Mouse (Mus musculus): Measurements from ENCODE around the gene Mitf.

Gene Mitf

DNA sequence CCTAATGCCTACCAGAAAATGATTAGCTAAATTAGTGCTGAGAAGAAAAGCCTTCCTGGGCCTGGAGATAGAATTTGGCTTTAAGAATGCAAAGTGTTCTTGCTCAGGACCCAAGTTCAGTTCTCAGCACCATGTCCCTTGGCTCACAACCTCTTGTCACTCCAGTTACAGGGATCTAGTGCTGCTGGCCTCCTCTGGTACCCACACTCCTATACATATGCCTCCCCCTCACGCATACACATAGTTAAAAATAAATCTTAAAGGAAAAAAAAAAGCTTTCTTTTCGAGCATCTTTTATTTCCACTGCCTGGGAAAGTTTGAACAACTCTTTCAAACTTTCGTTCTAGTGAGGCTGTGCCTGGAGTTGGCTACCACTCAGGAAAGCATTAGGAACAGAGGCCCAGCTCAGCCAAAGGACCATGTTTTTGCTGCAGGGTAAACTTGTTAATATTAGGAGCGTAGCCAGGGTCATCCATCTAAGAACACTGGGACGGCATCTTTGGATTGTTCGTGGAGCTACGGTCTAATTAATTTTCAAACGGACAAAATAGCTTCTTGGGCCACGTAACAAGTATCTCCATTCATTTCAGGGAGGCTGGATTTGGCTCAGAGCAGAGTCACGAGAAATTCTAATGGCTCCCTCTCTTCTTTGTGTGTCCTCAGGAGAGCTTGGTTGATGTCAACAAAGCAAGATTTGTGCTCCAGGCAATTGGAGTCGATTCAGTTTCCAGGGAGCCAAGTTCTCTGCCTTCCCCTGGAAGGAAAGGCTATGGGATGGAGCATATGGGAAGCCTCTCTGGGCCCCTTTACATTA, 239.7 kb downstream of the Mitf start:
- DNase-seq (ENCODE audit: low spot score in 2 of 2), result no peak

DNA sequence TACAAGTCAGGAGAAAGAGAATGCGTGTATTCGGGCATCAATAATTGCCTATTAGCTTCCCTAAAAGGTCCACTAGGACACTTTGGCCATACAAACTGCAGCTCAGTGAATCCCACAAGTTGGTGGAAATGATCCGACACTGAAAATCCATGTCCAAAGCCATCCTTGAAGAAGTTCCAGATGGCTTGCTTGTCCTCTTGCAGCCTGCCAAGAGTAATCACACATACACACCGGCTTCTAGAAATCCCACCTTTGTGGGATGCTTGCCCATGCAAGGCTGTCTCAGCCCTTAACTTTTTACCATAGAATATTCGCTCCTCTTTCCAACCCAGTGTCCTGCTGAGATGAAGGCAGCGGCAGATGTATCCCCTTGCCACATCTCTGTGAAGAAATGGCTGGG, 240.9 kb downstream of the Mitf start:
- no peak for DNase-seq (ENCODE audit: low spot score in 2 of 2)

DNA sequence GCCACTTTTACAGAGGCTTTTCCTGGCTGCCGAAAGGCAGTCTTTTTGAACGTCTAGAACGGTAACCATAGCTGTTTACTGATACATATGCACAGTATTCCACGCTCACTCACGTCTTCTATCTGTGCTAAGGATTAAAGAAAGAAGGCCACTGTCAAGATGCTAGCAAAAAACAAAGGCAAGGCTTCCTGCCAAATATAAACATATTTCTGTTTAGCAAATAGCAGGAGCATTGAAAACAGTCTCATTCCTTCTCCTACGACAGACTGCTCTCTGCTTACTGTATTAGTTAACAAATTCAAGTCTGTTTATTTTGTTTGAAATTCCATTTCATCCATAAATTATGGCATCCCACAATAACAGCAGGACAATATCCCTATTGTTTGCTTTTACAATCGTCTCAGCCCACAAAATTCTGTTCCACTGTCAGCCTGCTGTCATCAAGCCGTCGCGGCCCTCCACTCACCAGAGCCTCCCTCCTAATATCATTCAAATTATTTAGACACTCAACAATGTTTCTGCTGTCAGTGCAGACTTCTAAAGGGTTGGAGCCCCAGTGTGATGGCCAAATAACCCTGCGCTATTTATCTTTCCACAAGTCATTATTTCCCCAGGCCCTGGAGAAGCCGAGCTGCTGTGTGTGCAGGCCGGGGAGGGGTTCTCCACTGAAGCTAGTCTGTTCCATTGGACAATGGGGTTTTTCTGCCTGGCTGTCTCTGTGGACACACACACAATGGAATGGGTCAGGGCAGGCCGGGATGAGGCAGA, 242.0 kb downstream of the Mitf start:
- no peak for DNase-seq (ENCODE audit: low spot score in 2 of 2)

DNA sequence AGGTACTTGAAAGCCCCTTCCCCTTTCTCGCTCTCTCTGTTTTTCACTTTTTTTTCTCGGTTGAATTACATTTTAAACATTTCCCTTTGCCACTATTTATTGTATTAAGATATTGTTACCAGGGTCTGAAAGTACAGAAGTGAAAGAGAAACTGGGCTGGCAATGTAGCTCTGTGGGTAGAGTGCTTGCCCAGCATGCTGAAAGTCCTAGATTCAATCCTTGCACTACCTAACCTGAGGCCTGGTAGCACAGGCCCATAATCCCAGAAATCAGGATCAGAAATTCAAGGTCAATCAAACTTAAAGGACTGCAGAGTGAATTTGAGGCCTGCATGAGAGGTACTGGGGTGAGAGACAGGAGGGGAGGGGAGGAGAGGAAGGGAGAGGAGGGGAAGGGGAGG, 242.7 kb downstream of the Mitf start:
- no peak for DNase-seq (ENCODE audit: low spot score in 2 of 2)

DNA sequence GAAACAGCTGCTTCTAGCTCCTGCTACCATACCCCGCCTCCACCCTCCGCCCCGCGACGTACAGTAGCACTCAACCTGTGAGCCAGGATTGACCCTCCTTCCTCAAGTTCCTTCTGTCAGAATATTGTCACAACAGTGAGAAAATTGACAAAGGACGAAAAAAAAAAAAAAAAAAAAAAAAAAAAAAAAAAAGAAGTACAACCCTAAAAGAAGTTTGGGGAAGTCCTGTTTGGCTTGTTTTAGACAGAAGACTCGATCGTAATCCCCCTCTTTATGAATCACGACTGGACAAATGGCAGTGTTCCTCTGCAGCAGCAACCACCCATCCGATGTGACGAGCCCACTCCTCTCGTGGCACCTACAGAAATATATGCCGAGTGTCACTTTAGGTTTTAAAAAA, 255.0 kb downstream of the Mitf start:
- no peak for DNase-seq (ENCODE audit: low spot score in 2 of 2)

DNA sequence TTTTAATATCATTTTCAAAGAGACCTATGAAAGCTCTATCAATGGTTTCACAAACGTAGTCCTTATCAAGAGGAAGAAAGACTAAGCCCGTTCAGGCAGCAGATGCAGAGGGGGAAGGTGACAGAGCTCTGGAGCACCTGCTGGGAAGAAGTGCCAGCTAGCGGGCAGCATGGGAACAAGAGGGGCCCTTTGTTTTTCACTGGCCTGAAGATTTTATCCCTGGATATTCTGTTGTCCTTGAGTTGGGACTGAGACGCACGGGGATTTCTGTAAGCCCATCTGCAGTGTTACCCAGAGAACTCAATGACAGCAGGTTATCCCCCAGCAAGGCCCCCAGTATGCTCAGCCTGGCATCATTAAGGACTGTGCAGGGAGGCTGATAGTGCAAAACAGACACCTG, 258.1 kb downstream of the Mitf start:
- no peak for DNase-seq (ENCODE audit: low spot score in 2 of 2)

DNA sequence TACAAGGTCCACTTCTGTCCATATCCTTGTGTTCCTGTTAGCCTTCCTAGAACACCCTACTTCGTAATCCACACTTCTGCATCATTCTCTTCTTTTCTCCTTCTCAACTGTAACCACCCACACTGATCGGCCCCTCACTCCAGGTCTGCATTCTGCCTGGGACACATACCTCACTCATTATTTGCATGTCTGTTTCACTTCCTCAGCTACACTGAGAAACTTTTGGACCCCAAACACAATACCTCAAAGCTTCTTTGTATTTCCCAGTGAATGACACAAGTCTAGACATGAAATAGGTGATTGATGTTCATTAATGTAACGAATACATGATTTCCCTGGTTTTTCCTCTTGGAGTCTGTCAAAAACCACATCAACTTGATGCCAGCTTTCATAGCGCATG, 259.6 kb downstream of the Mitf start:
- DNase-seq (ENCODE audit: low spot score in 2 of 2), result peak; percentile 27 to 39

Measured in spleen, postnatal 36 days (tissue).